Mouse (Mus musculus): ENCODE measurements around the gene Dido1.

Gene Dido1

GRCm38 (mm10) chr2:180678609-180679140, 31.1 kb downstream of the Dido1 start:
- peak; percentile 66 for DNase-seq

GRCm38 (mm10) chr2:180676706-180677105, 33.1 kb downstream of the Dido1 start:
- no peak for DNase-seq

GRCm38 (mm10) chr2:180662008-180662407, 47.8 kb downstream of the Dido1 start:
- DNase-seq: no peak

- no peak for DNase-seq
Measured at GRCm38 (mm10) chr2:180660521-180660920, 49.3 kb downstream of the Dido1 start.

GRCm38 (mm10) chr2:180659353-180660150, 50.2 kb downstream of the Dido1 start:
- DNase-seq: peak; percentile 32

GRCm38 (mm10) chr2:180658381-180658780, 51.4 kb downstream of the Dido1 start:
- DNase-seq: no peak

GRCm38 (mm10) chr2:180657394-180658013, 52.3 kb downstream of the Dido1 start:
- peak; percentile 61 for DNase-seq

GRCm38 (mm10) chr2:180655150-180655549, 54.6 kb downstream of the Dido1 start:
- no peak for DNase-seq

- DNase-seq: no peak
Measured at GRCm38 (mm10) chr2:180654666-180655065, 55.1 kb downstream of the Dido1 start.

- DNase-seq: no peak
Measured at GRCm38 (mm10) chr2:180646841-180647240, 63.0 kb downstream of the Dido1 start.

- DNase-seq: no peak
Measured at GRCm38 (mm10) chr2:180643626-180644025, 66.2 kb downstream of the Dido1 start.

- DNase-seq: no peak
Measured at GRCm38 (mm10) chr2:180642555-180643260, 67.1 kb downstream of the Dido1 start, which contains the start of gene Tcfl5. Gene Tcfl5, minus strand, starts transcription at chr2:180642708.

- no peak for DNase-seq
Measured at GRCm38 (mm10) chr2:180641576-180642554, 67.9 kb downstream of the Dido1 start.

GRCm38 (mm10) chr2:180611882-180612281, 97.9 kb downstream of the Dido1 start:
- no peak for DNase-seq

GRCm38 (mm10) chr2:180610283-180610682, 99.5 kb downstream of the Dido1 start:
- DNase-seq: no peak

Data from cerebellum, adult 8-10 months (tissue).